Mouse (Mus musculus): ENCODE data around the gene Klhl36. TPM values are rescaled to one million over a fixed set of nuclear protein-coding genes. Genes with fewer than 3 reads are reported as not detected.

Gene Klhl36
- polyA plus RNA-seq, 3 experiments from 2014 or later: 6.8 to 8.0 (median 7.1) TPM

DNA sequence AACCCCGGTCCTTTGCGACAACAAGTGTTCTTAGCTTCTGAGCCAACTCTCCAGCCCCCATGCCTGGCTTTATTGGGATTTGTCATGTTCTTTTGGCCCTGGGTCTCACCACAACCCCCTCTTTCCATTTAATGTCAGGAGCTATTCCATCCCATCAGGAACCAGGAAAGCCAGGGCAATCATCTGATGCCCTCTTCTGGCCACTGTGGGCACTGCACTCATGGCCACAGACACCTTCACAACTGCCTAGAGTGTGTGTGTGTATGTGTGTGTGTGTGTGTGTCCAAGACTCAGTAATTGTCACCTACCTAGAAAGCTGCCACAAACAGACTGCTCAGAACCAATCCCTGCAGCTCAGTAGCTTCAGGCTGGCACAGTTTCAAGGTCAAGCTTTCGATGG is 25.1 kb downstream of the Klhl36 start:
- ATAC-seq: no peak

DNA sequence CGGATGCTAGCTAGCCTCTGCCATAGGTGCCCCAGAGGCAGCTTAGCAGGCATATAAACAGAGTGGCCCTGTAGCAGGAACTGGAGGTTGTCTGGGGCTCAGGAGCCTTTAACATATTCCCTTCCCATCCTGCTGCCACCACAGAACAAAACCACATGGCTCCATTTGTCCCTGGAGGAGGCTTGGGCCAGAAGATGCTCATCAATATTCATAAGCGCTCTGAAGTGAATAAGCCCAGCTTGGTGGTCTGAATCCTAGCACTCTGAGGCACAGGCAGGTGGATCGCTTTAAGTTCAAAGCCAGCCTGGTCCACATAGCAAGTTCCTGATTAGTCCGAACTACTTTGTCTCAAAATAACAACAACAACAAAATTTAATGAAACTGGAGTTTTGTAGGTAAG is 25.9 kb downstream of the Klhl36 start:
- ATAC-seq: no peak

DNA sequence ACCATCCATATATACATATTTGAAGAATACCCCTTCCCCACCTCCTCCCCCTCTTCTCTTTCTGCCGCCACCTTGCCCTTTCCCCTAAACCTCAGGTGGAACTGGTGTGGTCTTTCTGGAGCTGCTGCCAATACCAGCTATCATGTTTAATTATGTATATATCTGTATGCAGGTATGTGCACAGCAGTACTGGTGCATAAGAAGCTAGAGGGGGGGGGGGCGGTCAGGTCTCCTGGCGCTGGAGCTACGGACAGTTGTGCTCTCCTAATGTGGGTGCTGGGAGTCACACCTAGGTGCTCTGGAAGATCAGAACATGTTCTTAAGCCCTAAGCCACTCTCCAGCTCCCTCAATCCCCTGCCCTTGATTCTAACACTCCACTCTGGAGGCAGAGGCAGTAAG is 35.0 kb downstream of the Klhl36 start:
- ATAC-seq: no peak

DNA sequence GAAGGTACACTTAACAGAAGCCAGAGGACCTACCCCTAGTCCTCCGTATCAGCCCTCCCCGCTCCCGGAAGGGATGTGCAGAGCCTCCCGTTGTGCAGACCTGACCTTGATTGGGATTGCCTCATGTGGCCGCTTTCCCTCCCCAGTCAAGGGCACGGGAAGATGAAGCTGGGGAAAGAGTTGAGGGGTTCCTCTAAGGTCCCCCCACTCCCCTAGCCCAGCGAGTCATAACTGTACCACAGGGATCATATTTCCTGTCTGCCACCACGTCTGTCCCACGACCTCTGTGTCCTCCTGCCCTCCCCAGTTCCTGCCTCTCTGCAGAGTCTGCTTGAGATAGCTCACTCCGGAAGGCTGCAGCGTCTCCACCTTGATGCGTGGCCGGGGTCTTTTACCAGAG is 35.9 kb downstream of the Klhl36 start:
- peak; percentile 88 for ATAC-seq

DNA sequence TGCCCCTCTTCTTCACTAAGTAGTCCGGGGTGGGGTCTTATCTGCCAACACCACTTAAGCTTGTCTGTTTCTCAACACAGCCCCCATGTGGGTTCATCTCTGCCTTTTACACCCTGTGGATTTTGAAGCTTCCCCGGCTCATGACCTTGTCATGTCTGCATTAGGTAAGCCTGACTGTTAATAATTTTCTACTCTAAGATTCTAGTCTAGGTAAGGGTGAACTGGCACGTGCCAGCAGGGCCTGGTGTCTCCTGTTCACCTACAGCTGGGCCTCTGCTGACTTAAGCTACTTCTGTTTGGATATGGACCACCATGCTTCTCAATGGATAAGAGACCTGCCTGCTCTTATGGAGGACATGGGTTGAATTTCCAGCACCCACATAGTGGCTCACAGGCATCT is 39.3 kb downstream of the Klhl36 start:
- ATAC-seq: no peak

DNA sequence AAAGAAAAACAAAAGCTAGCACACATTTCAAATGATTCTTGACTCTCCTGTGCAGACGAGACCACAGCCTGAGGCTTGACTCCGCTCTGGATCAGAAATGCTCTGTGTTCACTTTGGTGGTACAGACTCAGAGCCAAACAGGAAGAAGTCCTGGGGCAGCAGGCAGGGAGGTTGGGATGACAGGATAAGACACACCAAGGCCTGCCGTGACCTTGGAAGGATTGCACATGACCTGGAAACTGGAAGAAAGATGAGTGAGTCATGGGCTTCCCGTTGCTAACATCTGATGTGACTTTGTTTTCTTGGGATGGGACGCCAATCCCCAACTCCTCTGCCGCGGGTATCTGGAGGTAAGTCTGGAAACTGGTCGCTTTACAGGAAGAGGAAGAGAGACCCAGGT is 39.9 kb downstream of the Klhl36 start:
- ATAC-seq: no peak

- no peak for ATAC-seq
Measured at GRCm38 (mm10) chr8:119904323-119904911, 42.4 kb downstream of the Klhl36 start.

DNA sequence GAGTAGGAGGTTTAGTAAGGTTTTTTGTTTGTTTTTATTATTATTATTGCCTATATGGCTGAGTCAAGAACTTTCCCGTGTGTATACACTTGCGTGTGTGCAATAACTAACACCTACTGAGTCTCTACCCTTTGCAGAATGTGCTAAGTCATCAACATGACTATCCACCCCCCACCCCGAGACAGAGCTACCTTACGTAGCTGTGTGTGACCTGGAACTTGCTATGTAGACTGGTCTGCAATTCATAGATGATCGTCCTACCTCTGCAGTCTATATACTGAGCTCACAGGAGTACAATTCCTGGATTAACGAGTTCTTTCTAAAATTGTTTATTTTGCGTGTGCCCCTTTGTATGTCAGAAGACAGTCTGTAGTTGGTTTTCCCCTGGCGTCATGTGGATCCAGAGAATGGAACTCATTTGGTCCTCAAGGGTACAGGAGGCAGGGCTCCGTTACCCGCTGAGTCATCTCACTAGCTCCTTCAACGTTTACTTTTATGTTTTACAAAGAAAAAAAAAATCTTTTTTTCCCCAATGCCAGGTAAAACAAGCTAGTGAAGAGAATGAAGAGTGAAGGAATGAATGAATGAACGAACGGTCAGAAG is 48.0 kb downstream of the Klhl36 start, which contains the start of gene Usp10:
TSS of gene Usp10 (plus strand) at position 417 of the 603 bp plus-strand sequence.
- ATAC-seq: peak; percentile 51

DNA sequence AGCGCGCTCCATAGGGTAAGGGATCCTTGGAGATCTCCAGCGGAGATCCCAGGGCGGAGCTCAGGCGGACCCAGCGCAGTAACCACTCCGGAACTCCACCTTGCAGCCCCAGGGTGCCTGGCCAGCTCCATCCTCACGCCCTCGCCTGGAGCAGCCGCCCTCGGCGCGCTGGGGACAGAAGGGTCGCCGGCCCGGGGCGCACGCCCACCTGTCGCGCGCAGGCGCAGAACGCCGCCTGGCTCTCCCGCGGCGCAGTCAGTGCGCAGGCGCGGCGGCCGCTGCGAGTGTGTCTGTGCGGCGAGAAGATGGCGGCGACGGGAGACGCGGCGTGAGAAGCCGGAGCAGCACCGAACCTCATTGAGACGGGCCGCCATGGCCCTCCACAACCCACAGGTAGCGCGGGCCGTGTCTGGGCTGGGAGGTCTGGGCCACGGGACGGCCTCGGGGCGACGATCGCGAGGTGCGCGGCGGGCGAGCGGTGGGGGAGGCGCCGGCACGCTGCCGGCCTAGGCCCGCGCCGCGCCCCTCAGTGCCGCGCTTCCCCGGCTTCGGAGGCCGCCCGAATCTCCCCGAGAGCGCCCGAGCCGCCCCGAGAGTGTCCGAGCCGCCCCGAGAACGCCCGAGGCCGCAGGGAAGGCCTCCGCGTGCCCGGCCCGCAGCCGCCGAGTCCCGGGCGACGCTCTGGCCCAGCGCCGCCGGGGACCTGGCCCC is 48.6 kb downstream of the Klhl36 start, which contains the start of gene Gm20388:
TSS of gene Gm20388 (plus strand) at position 295 of the 711 bp plus-strand sequence.
- peak; percentile 85 for ATAC-seq

DNA sequence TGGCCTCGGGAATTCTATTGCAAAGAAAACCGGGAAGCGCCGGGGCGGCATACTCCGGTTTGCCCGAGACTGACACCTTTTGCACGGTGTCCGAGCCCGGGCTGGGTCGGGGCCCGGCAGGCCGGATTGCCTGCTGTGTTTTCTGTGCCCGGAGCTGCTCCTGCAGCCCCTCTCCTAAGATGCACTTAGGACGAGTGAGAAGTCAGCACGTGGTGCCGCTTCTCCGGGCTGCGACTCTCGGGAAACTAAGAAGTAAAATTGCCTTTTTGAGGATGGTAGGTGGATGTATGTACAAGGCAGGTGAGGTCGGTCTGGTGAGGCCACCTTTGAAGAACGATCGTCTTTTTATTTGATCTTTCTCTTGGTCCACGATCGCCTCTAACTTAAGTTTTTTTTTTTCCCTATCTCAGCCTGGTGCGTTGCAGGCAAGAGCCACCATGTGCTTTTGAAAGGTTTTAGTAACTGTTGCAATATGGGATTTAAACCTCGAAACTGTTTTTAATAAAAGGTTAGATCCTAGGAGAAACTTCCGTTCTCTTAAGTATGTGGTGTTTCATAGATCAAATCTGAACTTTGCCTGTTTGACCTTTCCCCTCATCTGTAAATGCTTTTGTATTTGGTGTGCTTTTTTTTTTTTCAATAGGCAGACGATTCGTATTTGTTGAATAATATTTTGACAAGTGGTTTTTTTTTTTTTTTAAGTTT is 49.3 kb downstream of the Klhl36 start:
- ATAC-seq: no peak

DNA sequence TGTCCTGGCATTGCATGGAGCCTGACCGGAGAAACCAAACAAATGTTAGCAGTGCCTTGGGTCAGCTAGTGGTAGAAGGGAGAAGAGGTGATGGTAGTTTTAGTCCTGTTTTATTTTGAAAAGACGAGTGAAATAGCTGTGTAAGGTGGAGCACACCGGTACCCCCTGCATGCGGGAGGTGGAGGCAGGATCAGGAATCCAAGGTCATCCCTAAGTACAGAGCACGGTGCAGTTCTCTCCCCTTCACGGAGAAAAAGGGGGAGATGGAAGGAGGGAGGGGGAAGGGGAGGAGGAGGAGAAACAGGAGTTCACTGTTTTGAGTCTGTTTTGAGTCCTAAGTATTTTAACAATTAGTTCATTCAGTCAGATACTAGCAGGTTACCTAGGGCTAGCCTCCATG is 50.6 kb downstream of the Klhl36 start:
- no peak for ATAC-seq

- no peak for ATAC-seq
Measured at GRCm38 (mm10) chr8:119913181-119913580, 51.1 kb downstream of the Klhl36 start.

GRCm38 (mm10) chr8:119914161-119914560 is 52.1 kb downstream of the Klhl36 start:
- peak; percentile 41 for ATAC-seq

GRCm38 (mm10) chr8:119915298-119915697 is 53.2 kb downstream of the Klhl36 start:
- ATAC-seq: no peak

GRCm38 (mm10) chr8:119916237-119916892 is 54.3 kb downstream of the Klhl36 start:
- ATAC-seq: no peak

DNA sequence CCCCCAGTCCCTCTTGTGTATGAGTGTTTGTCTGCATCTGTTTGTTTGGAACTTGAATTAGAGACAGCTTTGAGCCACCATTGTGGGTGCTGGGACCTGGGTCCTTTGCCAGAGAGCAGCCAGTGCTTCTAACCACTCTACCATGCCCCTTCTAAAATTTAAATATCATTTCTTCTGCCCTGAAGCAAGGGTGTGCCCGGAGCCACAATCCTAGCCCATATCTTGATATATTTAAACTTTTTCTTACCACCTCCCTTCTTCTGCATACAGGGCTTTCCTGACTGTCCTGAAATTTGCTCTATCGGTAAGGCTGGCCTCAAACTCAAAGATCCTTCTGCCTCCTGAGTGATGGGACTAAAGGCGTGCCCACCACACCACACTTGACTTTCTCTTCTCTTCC is 55.3 kb downstream of the Klhl36 start:
- ATAC-seq: no peak

GRCm38 (mm10) chr8:119918155-119918567 is 56.1 kb downstream of the Klhl36 start:
- ATAC-seq: no peak

DNA sequence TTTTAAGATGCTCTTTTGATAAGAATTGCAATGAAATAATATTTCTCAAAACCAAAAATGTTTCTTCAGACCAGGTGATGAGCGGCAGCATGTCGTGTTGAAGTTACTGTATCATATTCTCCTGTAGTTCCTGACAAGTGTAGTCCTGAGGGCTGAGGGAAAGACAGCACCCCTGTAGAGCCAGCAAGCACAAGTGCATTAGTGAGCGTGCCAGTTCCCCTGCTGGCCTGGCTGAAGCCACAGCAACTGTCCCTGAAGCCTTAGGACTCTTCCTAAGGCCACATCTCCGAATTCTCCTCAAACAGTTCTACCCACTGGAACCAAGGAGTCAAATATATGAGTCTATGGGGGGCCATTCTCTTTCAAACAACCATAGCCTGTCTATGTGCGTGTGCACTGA is 61.2 kb downstream of the Klhl36 start:
- ATAC-seq: no peak

DNA sequence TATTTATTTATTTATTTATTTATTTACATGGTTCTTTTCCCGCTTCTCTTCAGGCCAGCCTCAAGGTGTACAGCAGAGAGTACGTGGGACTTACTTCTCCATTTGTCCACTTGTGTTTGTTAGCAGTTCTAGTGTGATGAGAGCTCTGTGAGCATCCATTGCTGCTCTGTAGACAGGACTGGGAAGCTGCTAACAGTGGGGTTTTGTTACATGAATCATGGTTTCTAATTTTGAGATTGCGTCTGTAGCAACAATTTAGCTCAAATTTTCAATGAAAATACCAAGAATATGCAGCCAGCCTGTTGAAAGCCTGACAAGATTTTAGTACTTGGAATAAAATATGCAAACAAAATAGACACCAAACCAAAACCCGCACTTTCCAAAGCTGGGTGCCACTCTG is 63.4 kb downstream of the Klhl36 start:
- no peak for ATAC-seq

- peak; percentile 61 for ATAC-seq
Measured at GRCm38 (mm10) chr8:119926474-119926873, 64.4 kb downstream of the Klhl36 start.
